Mouse (Mus musculus): Measurements from ENCODE around the gene Mtif3. TPM values are rescaled to one million over a fixed set of nuclear protein-coding genes. Genes with fewer than 3 reads are reported as not detected.
"Not testable (repeated sequence)": the region's sequence is repeated elsewhere in the genome, so short reads cannot be mapped to it uniquely, and the experiment has no call there.

The Mtif3 gene
- polyA plus RNA-seq, 1 experiment from 2014 or later = 26.1 TPM

DNA sequence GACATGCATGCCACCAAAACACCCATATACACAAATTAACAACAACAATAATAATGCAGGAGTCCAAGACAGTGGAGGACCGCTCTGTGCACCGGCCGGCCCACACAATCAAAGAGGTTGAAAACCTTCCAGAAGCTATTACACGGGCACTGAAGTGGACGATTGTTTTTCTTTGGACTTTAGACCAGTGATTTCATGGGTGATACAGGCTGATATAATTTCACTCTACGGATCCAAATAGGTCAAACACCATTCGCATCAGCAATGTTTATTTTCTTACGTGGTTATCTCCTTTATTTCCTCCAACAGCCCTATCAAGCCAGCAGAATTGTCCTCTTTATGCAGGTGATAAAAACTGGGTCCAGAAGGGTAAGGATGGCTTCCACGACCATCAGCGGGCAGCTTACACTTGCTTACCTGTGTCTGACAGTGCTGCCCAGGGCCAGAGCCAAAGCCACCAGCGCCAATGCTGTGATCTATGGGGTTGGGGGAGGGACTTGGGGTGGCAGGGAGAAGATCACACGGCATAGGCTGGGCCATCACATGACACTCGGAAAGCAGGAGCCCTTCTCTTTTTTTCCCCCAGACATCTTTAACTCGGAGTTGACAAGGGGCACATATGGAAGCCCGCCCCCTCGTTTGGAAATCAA, 31.6 kb downstream of the Mtif3 start:
- 78% methylated on average over 16 of the region's 16 CpGs for WGBS

DNA sequence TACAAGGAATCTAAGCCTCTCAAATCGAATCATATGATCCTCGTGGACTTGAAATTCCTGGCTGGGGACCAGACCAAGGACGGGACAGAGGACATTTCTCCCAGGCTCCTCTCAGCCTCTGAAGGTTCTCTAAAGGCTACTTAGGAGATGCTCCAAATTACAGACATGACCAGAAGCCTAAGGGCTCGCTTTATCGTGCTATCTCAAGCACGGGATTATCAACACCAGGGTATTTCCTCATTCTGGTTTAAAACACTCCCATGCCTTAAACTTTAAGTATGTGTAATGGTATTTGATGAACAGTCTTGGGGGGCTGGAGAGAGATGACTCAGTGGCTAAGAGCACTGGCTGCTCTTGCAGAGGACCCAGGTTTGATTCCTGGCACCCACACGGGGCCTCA, 32.2 kb downstream of the Mtif3 start:
- H3K9ac ChIP-seq (ENCODE audit: low read depth, low read length) = no peak overlapping the region
- no peaks in the 10 kb centered on the region for H3K36me3 ChIP-seq (ENCODE audit: control insufficient read depth, insufficient read depth, low read length)
- no peak overlapping the region for H3K27ac ChIP-seq (replicated peaks; ENCODE audit: low read depth, low read length)
- no peaks in the 10 kb centered on the region for H3K9me3 ChIP-seq (ENCODE audit: control insufficient read depth, low read length)
- DNase-seq (ENCODE audit: low spot score) = no peak
- no peak overlapping the region for H3K4me3 ChIP-seq (ENCODE audit: low read depth, low read length)
- no peaks in the 10 kb centered on the region for H3K4me1 ChIP-seq (ENCODE audit: control insufficient read depth, insufficient read depth, low read length)
- H3K4me2 ChIP-seq (ENCODE audit: low read depth, low read length) = no peak overlapping the region
- 84% methylated on average over 7 of the region's 7 CpGs for WGBS
- ATAC-seq (ENCODE audit: low read depth) = no peak
- no peaks in the 10 kb centered on the region for H3K27me3 ChIP-seq (replicated peaks; ENCODE audit: control insufficient read depth, insufficient read depth, low read length)

More for the DNA sequence above, 31.6 kb downstream of the Mtif3 start:
- no peak overlapping the region for H3K9ac ChIP-seq (ENCODE audit: low read depth, low read length)
- H3K4me1 ChIP-seq (ENCODE audit: control insufficient read depth, insufficient read depth, low read length) = no peaks in the 10 kb centered on the region
- H3K36me3 ChIP-seq (ENCODE audit: control insufficient read depth, insufficient read depth, low read length) = no peaks in the 10 kb centered on the region
- H3K9me3 ChIP-seq (ENCODE audit: control insufficient read depth, low read length) = no peaks in the 10 kb centered on the region
- H3K4me2 ChIP-seq (ENCODE audit: low read depth, low read length) = no peak overlapping the region
- no peak overlapping the region for H3K27ac ChIP-seq (replicated peaks; ENCODE audit: low read depth, low read length)
- no peak overlapping the region for H3K4me3 ChIP-seq (ENCODE audit: low read depth, low read length)
- no peaks in the 10 kb centered on the region for H3K27me3 ChIP-seq (replicated peaks; ENCODE audit: control insufficient read depth, insufficient read depth, low read length)
- ATAC-seq (ENCODE audit: low read depth) = no peak
- DNase-seq (ENCODE audit: low spot score) = no peak

DNA sequence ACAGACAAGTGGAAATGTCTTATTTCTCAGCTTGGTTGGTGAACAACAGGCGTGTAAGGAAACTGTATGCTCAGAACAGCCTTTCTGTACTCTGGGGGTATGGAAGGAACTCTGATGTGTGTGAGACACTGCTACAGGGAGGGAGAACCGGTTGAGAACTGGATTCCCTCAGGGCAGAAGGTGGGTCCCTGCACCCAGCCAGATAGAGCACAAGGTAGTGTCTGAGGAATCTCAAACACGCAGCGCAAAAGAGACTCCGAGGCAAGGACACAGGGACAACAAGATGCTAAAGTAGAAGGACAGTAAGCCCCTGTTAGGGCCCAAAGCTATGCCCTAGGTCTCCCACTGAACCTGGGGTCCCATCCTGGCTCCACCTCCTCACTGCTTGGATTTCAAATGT, 36.9 kb downstream of the Mtif3 start:
- H3K9me3 ChIP-seq (ENCODE audit: control insufficient read depth, low read length) = no peaks in the 10 kb centered on the region

DNA sequence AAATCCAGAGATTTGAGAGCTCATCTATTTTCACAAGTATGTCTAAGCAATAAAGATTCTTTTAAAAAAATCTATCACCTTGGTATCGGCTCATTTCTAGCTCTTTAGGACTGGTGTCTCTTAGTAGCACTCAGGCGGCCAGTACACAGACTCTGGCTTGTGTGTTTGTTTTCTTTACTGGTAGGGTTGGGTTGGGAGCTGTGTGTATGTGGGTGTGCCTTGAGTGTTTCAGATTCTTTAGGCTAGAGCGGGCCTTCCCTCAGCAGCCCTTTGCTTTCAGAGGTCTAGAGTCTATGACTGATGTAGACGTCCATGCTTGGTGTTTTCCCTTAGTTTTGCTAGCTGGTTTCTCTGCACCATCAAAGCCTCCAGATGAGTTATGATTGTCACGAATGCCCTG, 40.1 kb downstream of the Mtif3 start:
- Histone ChIP-seq H3K36me3 (ENCODE audit: control insufficient read depth, insufficient read depth, low read length) (no peaks in the 10 kb centered on the region), H3K27ac (replicated peaks; ENCODE audit: low read depth, low read length) (no peak overlapping the region), H3K4me3 (ENCODE audit: low read depth, low read length) (no peak overlapping the region), H3K4me2 (ENCODE audit: low read depth, low read length) (no peak overlapping the region), H3K4me1 (ENCODE audit: control insufficient read depth, insufficient read depth, low read length) (peaks cover 5% of the 10 kb centered on the region; the same call in 1 of the 2 replicates), H3K9me3 (ENCODE audit: control insufficient read depth, low read length) (no peaks in the 10 kb centered on the region), H3K27me3 (replicated peaks; ENCODE audit: control insufficient read depth, insufficient read depth, low read length) (no peaks in the 10 kb centered on the region), H3K9ac (ENCODE audit: low read depth, low read length) (no peak overlapping the region)
- DNase-seq (ENCODE audit: low spot score) (no peak), ATAC-seq (ENCODE audit: low read depth) (no peak)
- 70% methylated on average over 5 of the region's 5 CpGs for WGBS

More for the DNA sequence above, 36.9 kb downstream of the Mtif3 start:
- no peak overlapping the region for H3K27ac ChIP-seq (replicated peaks; ENCODE audit: low read depth, low read length)
- no peaks in the 10 kb centered on the region for H3K36me3 ChIP-seq (ENCODE audit: control insufficient read depth, insufficient read depth, low read length)
- ATAC-seq (ENCODE audit: low read depth) (no peak), DNase-seq (ENCODE audit: low spot score) (no peak)
- WGBS = 70% methylated on average over 5 of the region's 5 CpGs
- H3K4me1 ChIP-seq (ENCODE audit: control insufficient read depth, insufficient read depth, low read length) = no peaks in the 10 kb centered on the region
- H3K4me3 ChIP-seq (ENCODE audit: low read depth, low read length) = no peak overlapping the region
- no peak overlapping the region for H3K4me2 ChIP-seq (ENCODE audit: low read depth, low read length)
- H3K9ac ChIP-seq (ENCODE audit: low read depth, low read length) = no peak overlapping the region
- H3K27me3 ChIP-seq (replicated peaks; ENCODE audit: control insufficient read depth, insufficient read depth, low read length) = no peaks in the 10 kb centered on the region

DNA sequence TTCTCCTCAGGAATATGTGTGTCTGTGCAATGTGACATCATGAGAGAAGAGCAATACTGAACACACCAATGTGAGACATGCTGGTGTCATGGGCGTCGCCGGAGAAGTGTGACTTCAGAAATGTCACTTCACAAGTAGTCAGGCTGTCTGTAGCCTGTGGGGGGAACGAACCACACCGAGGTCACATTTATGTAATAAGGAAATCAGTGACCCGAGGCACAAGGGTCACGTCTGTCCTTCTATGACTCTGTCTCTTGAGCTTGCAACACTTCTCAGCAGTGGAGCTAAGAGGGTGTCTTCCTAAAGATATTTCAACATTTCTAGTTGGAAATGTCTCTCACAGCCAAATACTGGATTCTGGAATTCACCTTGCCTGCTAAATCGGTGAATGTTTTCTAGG, 42.4 kb downstream of the Mtif3 start:
- H3K36me3 ChIP-seq (ENCODE audit: control insufficient read depth, insufficient read depth, low read length) = no peaks in the 10 kb centered on the region
- no peak overlapping the region for H3K4me3 ChIP-seq (ENCODE audit: low read depth, low read length)
- H3K4me2 ChIP-seq (ENCODE audit: low read depth, low read length) = no peak overlapping the region
- ATAC-seq (ENCODE audit: low read depth) = no peak
- H3K9me3 ChIP-seq (ENCODE audit: control insufficient read depth, low read length) = no peaks in the 10 kb centered on the region
- H3K4me1 ChIP-seq (ENCODE audit: control insufficient read depth, insufficient read depth, low read length) = peaks cover 5% of the 10 kb centered on the region; the same call in 1 of the 2 replicates
- H3K27me3 ChIP-seq (replicated peaks; ENCODE audit: control insufficient read depth, insufficient read depth, low read length) = no peaks in the 10 kb centered on the region
- no peak overlapping the region for H3K27ac ChIP-seq (replicated peaks; ENCODE audit: low read depth, low read length)
- no peak for DNase-seq (ENCODE audit: low spot score)
- 58% methylated on average over 8 of the region's 8 CpGs for WGBS
- H3K9ac ChIP-seq (ENCODE audit: low read depth, low read length) = no peak overlapping the region

DNA sequence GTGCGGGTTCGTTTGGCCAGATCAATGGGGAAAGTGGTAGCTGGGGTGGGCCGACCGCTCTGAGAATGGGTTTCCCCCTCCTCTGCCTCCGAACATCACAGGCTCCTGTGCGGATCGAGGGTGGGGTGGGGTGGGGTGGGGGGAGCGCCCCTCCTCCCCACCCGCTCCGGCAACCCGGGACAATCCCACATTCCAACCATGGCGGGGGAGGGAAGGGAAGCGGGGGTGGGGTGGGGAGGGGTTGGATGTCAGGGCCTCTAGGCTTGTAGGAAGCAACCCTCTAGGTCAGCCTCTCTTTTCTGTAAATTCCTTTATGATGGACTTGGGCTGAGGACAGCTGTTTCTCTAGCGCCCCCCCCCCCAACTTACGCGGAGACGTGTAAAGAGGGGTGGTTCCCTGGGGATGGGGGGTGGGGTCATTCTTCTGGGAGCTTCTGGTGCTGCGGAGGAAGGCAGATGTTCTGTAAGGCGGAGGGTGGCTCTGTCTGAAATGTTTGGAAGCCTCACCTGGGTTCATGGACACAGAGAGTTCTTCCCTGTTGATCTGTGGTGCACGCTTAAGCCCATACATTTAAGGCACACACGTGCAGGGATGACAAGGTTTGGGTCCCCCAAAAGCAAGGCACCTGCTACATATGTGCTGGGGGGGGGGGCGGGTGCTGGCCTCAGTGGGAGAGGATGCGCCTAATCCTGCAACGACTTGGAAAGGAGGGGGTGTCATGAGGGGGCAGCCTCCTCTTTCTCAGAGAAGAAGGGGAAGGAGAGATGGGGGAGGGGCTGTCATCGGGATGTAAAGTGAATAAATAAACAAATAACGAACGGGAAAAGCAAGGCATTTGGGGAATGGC, 43.1 kb downstream of the Mtif3 start:
- 2% methylated on average over 15 of the region's 27 CpGs for WGBS

DNA sequence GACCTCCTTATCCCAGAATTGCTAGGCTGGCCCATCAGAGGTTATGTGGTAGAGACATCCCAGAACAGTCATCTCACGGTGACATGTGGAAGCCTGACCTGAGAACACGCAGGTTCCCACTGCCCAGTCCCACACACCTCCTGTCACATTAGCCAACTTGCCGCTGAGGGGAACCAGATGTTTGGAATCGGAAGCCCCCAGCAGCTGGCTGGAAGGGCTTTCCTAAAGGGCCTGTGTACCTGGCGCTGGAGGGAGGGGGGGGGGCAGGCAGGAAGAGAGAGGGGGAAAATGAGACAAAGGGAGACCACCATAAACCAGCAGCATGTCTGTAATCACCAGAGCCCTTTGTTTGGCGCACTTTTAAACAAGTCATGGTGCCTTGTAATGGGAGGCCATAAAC, 43.7 kb downstream of the Mtif3 start:
- 12% methylated on average over 6 of the region's 6 CpGs for WGBS
- Histone ChIP-seq H3K4me2 (ENCODE audit: low read depth, low read length) (peak overlapping the region; percentile 59), H3K4me3 (ENCODE audit: low read depth, low read length) (peak overlapping the region; percentile 28), H3K27ac (replicated peaks; ENCODE audit: low read depth, low read length) (no peak overlapping the region), H3K27me3 (replicated peaks; ENCODE audit: control insufficient read depth, insufficient read depth, low read length) (no peaks in the 10 kb centered on the region), H3K36me3 (ENCODE audit: control insufficient read depth, insufficient read depth, low read length) (no peaks in the 10 kb centered on the region), H3K4me1 (ENCODE audit: control insufficient read depth, insufficient read depth, low read length) (peaks cover 5% of the 10 kb centered on the region; the same call in 1 of the 2 replicates), H3K9me3 (ENCODE audit: control insufficient read depth, low read length) (no peaks in the 10 kb centered on the region), H3K9ac (ENCODE audit: low read depth, low read length) (peak overlapping the region; percentile 52; the same call in 1 of the 2 replicates)
- DNase-seq (ENCODE audit: low spot score) = no peak
- no peak for ATAC-seq (ENCODE audit: low read depth)

More for the DNA sequence above, 43.1 kb downstream of the Mtif3 start:
- H3K4me3 ChIP-seq (ENCODE audit: low read depth, low read length) = peak overlapping the region; percentile 28
- no peaks in the 10 kb centered on the region for H3K9me3 ChIP-seq (ENCODE audit: control insufficient read depth, low read length)
- peak overlapping the region; percentile 59 for H3K4me2 ChIP-seq (ENCODE audit: low read depth, low read length)
- H3K27ac ChIP-seq (replicated peaks; ENCODE audit: low read depth, low read length) = no peak overlapping the region
- DNase-seq (ENCODE audit: low spot score) (no peak), ATAC-seq (ENCODE audit: low read depth) (no peak)
- H3K4me1 ChIP-seq (ENCODE audit: control insufficient read depth, insufficient read depth, low read length) = peaks cover 5% of the 10 kb centered on the region; the same call in 1 of the 2 replicates
- no peaks in the 10 kb centered on the region for H3K36me3 ChIP-seq (ENCODE audit: control insufficient read depth, insufficient read depth, low read length)
- H3K27me3 ChIP-seq (replicated peaks; ENCODE audit: control insufficient read depth, insufficient read depth, low read length) = no peaks in the 10 kb centered on the region
- peak overlapping the region; percentile 52; the same call in 1 of the 2 replicates for H3K9ac ChIP-seq (ENCODE audit: low read depth, low read length)

DNA sequence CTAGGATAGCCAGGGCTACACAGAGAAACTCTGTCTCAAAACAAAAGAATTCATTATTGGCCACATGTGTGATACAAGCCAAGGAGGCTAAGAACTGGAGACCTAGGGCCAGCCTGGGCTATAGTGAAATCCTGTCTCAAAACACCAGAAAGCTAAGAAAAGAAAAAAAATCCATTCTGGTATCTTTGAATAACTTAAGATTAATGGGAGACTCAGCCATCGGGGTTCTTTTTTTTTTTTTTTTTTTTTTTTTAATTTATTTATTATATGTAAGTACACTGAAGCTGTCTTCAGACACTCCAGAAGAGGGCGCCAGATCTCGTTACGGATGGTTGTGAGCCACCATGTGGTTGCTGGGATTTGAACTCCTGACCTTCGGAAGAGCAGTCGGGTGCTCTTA, 46.2 kb downstream of the Mtif3 start:
- WGBS = 83% methylated on average over 6 of the region's 6 CpGs
- H3K4me3 ChIP-seq (ENCODE audit: low read depth, low read length); ATAC-seq (ENCODE audit: low read depth): not testable (repeated sequence)

More for the DNA sequence above, 46.2 kb downstream of the Mtif3 start:
- H3K4me1 ChIP-seq (ENCODE audit: control insufficient read depth, insufficient read depth, low read length); H3K4me2 ChIP-seq (ENCODE audit: low read depth, low read length); H3K9ac ChIP-seq (ENCODE audit: low read depth, low read length); H3K27me3 ChIP-seq (replicated peaks; ENCODE audit: control insufficient read depth, insufficient read depth, low read length); H3K9me3 ChIP-seq (ENCODE audit: control insufficient read depth, low read length); DNase-seq (ENCODE audit: low spot score); H3K36me3 ChIP-seq (ENCODE audit: control insufficient read depth, insufficient read depth, low read length); H3K27ac ChIP-seq (replicated peaks; ENCODE audit: low read depth, low read length): not testable (repeated sequence)
